Mouse (Mus musculus) lung, adult 10 weeks (tissue): ENCODE data around the gene Gm2174. TPM values are rescaled to one million over a fixed set of nuclear protein-coding genes. Genes with fewer than 3 reads are reported as not detected.

Source experiments
- polyA plus RNA-seq: library from polyadenylated mRNA; stranded (reverse); fragments of 350-450 nt; fragmentation: Illumina TruSeq; extraction: RNeasy Lipid Tissue Mini Kit (QIAGEN cat#74804); gene quantifications from one replicate; pipeline ENCODE4 v1.2.3, GENCODE M21; 2014; ENCODE audit warnings: low read depth, low replicate concordance; ENCODE audit not compliant: insufficient read depth

Gm2174 gene
- polyA plus RNA-seq = not detected

GRCm38 (mm10) chrX:56447524-56448015 lies at the start of gene Gm2174:
Gm2174 (plus strand) TSS chrX:56447965.

DNA sequence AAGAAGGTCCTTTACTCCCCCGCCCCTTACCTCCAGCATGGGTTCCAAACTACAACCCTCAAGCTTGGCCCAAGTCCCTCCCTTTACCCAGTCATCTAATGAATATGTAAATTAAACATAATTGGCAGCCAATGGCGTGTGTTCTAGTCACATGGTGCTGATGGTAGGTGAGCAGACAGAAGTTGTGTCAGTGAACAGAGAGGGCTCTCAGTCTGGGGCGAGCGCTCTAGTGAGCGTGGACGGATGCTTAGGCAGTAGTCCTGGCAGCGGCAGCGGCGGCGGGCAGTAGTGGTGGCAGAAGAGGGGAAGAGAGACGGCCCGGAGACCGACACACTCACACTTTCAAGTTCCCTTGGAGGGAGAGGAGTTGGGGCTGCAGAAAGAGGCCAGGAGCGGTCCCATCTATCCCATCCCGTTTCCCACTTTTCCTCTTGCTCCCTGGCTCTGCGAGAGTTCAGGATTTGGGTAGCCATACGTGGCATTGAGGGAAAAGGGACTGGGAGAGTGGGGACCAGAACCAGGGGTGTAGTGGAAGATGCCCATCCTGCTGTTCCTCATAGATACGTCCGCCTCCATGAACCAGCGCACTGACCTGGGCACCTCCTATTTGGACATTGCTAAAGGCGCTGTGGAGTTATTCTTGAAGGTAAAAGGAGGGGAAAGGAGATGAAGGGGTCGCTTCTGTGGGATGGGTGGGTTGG lies 7.1 kb downstream of the Gm2174 start, which contains the start of gene Ints6l:
Gene Ints6l, plus strand, starts transcription at position 187 of the 701 bp plus-strand sequence.

Other genes starting within 250 kb of the Gm2174 start
- not detected for gene Gm773, start 235.1 kb upstream of the Gm2174 start, polyA plus RNA-seq
- 1.7 TPM for gene Zfp449, start 101.6 kb upstream of the Gm2174 start, polyA plus RNA-seq
- 0.90 TPM for gene Smim10l2a, start 73.4 kb upstream of the Gm2174 start, polyA plus RNA-seq
- 24.6 TPM for gene Ints6l, start 6.9 kb downstream of the Gm2174 start, polyA plus RNA-seq
- not detected for gene Gm10477, start 76.8 kb downstream of the Gm2174 start, polyA plus RNA-seq
- not detected for gene Gm648, start 101.6 kb downstream of the Gm2174 start, polyA plus RNA-seq
- 12.5 TPM for gene Mmgt1, start 150.1 kb downstream of the Gm2174 start, polyA plus RNA-seq
- 17.1 TPM for gene Slc9a6, start 161.8 kb downstream of the Gm2174 start, polyA plus RNA-seq